ENCODE assay signal across 8 mouse cellular contexts in genomic region chr9:44335331-44336092, GRCm38 (mm10). TPM values are rescaled to one million over a fixed set of nuclear protein-coding genes. Genes with fewer than 3 reads are reported as not detected.
DNase-seq lines count a peak whose midpoint lies in the region; ATAC-seq and TF ChIP-seq lines count a peak whose summit lies in the region.

No protein-coding gene starts in this region.

- peaks cover 1% of the 10 kb centered on the region for H3K4me1 ChIP-seq in heart, adult 2 months (ENCODE audit: control insufficient read depth, insufficient read depth, low read length)
- peaks cover 11% of the 10 kb centered on the region for H3K4me1 ChIP-seq in midbrain, embryonic 11.5 days (ENCODE audit: control insufficient read depth, insufficient read depth, low read length)

- under 1% methylated on average over 49 of the region's 50 CpGs for WGBS in heart, adult 2 months
- WGBS in midbrain, embryonic 11.5 days: under 1% methylated on average over 46 of the region's 50 CpGs

- peak; percentile 28 for DNase-seq in CD4-positive, CD25-positive, alpha-beta regulatory T cell, adult 2 months (ENCODE audit: low read depth, low spot score)
- DNase-seq in urinary bladder, postnatal 14 days (ENCODE audit: low spot score): peak; percentile 17
- no peak for DNase-seq in urinary bladder, postnatal 10 days (ENCODE audit: low spot score)
- DNase-seq in heart, adult 2 months: peak in 1 of 2 experiments; percentile 34
- DNase-seq in kidney, postnatal 10 days: peak; percentile 62
- DNase-seq in midbrain, embryonic 11.5 days (ENCODE audit: low spot score, missing footprints): peak; percentile 96
- peak; percentile 59 for DNase-seq in thymus, postnatal 25 days

- H3K27ac ChIP-seq in heart, adult 2 months: peak overlapping the region; percentile 89
- H3K27ac ChIP-seq in midbrain, embryonic 11.5 days (ENCODE audit: low read depth, low read length): peak overlapping the region; percentile 95

- H3K9me3 ChIP-seq in midbrain, embryonic 11.5 days (ENCODE audit: control insufficient read depth, low read length): 0 out of 2 replicates have a peak, but pooled peaks cover 3% of the 10 kb centered on the region

- H3K79me2 ChIP-seq in heart, adult 2 months (replicated peaks; ENCODE audit: control insufficient read depth, insufficient read depth, low read length): peaks cover 2% of the 10 kb centered on the region; the same call in 1 of the 2 replicates

- intact Hi-C loops in heart, adult 2 months (cut with DNase I): loop anchor here (2.0 kb wide), 1 partner anchor 43 kb away; no protein-coding TSS in a partner anchor

- peak overlapping the region; percentile 77 for H3K4me2 ChIP-seq in midbrain, embryonic 11.5 days

- H3K36me3 ChIP-seq in heart, adult 2 months (ENCODE audit: control insufficient read depth, insufficient read depth, low read length): no peaks in the 10 kb centered on the region; the same call in 1 of the 2 replicates
- peaks cover 25% of the 10 kb centered on the region for H3K36me3 ChIP-seq in midbrain, embryonic 11.5 days (ENCODE audit: control insufficient read depth, insufficient read depth, low read length)

- TF ChIP-seq EP300 in heart, adult 2 months (IDR thresholded peaks at IDR 0.05; ENCODE audit: insufficient read depth, low read depth, low read length): no peak

- H3K9ac ChIP-seq in heart, adult 2 months (ENCODE audit: low read depth, low read length): peak overlapping the region; percentile 94
- H3K9ac ChIP-seq in midbrain, embryonic 11.5 days (ENCODE audit: low read length): peak overlapping the region; percentile 89

- no peak for TF ChIP-seq POLR2A in heart, adult 2 months (IDR thresholded peaks at IDR 0.05; ENCODE audit: insufficient read depth, low read depth, low read length)

- TF ChIP-seq CTCF in heart, adult 2 months (IDR thresholded peaks at IDR 0.05): no peak

- peak overlapping the region; percentile 66 for H3K4me3 ChIP-seq in heart, adult 2 months
- H3K4me3 ChIP-seq in midbrain, embryonic 11.5 days (ENCODE audit: low read depth, low read length): peak overlapping the region; percentile 65

- no peak for ATAC-seq in CD4-positive, CD25-positive, alpha-beta regulatory T cell, adult 4 months
- ATAC-seq in midbrain, embryonic 11.5 days (ENCODE audit: low FRiP score): no peak

- H3K27me3 ChIP-seq in heart, adult 2 months (ENCODE audit: control insufficient read depth, insufficient read depth, low read length): no peaks in the 10 kb centered on the region
- no peaks in the 10 kb centered on the region for H3K27me3 ChIP-seq in midbrain, embryonic 11.5 days (ENCODE audit: control insufficient read depth, insufficient read depth, low read length)

RNA-seq across cellular contexts. Expression of gene H2afx, which starts 1.0 kb away (rescaled TPM):
- polyA plus RNA-seq in CD4-positive, CD25-positive, alpha-beta regulatory T cell, adult 4 months (2017; shearing (Covaris generic)): 10 to 100 TPM; 11.3 to 14.7 TPM
- 10 to 100 TPM; 12.8 TPM for total RNA-seq in heart, adult 2 months (2021)
- polyA plus RNA-seq in heart, adult 2 months (2012; rRNA removed): 12.7 and 14.2 TPM in 2 replicates
- polyA plus RNA-seq in midbrain, embryonic 11.5 days (2014; fragmentation: Nextera tagmentation; extraction: Ambion mirVana): 355 and 377 TPM in 2 replicates

RNA-seq across cellular contexts. Expression of gene Hmbs, which starts 8.5 kb away (rescaled TPM):
- 10 to 100 TPM; 23.7 to 24.0 TPM for polyA plus RNA-seq in CD4-positive, CD25-positive, alpha-beta regulatory T cell, adult 4 months (2017; shearing (Covaris generic))
- 10 to 100 TPM; 39.8 to 49.3 TPM for total RNA-seq in heart, adult 2 months (2021)
- polyA plus RNA-seq in heart, adult 2 months (2012; rRNA removed): 37.8 and 51.3 TPM in 2 replicates
- 147 and 158 TPM in 2 replicates for polyA plus RNA-seq in midbrain, embryonic 11.5 days (2014; fragmentation: Nextera tagmentation; extraction: Ambion mirVana)

RNA-seq across cellular contexts. Expression of gene Dpagt1, which starts 9.7 kb away (rescaled TPM):
- 10 to 100 TPM; 15.7 to 16.0 TPM for polyA plus RNA-seq in CD4-positive, CD25-positive, alpha-beta regulatory T cell, adult 4 months (2017; shearing (Covaris generic))
- 10 to 100 TPM; 18.9 to 20.6 TPM for total RNA-seq in heart, adult 2 months (2021)
- polyA plus RNA-seq in heart, adult 2 months (2012; rRNA removed): 34.3 and 51.3 TPM in 2 replicates
- 41.8 and 48.9 TPM in 2 replicates for polyA plus RNA-seq in midbrain, embryonic 11.5 days (2014; fragmentation: Nextera tagmentation; extraction: Ambion mirVana)

RNA-seq across cellular contexts. Expression of gene C2cd2l, which starts 15.4 kb away (rescaled TPM):
- 1 to 10 TPM; 3.2 to 3.6 TPM for polyA plus RNA-seq in CD4-positive, CD25-positive, alpha-beta regulatory T cell, adult 4 months (2017; shearing (Covaris generic))
- 10 to 100 TPM; 14.4 to 15.7 TPM for total RNA-seq in heart, adult 2 months (2021)
- 20.4 and 29.9 TPM in 2 replicates for polyA plus RNA-seq in heart, adult 2 months (2012; rRNA removed)
- polyA plus RNA-seq in midbrain, embryonic 11.5 days (2014; fragmentation: Nextera tagmentation; extraction: Ambion mirVana): 9.8 and 10.4 TPM in 2 replicates

RNA-seq across cellular contexts. Expression of gene Vps11, which starts 26.0 kb away (rescaled TPM):
- 10 to 100 TPM; 55.6 to 86.7 TPM for polyA plus RNA-seq in CD4-positive, CD25-positive, alpha-beta regulatory T cell, adult 4 months (2017; shearing (Covaris generic))
- 10 to 100 TPM; 13.9 to 15.3 TPM for total RNA-seq in heart, adult 2 months (2021)
- polyA plus RNA-seq in heart, adult 2 months (2012; rRNA removed): 15.5 and 17.9 TPM in 2 replicates
- polyA plus RNA-seq in midbrain, embryonic 11.5 days (2014; fragmentation: Nextera tagmentation; extraction: Ambion mirVana): 32.0 and 32.4 TPM in 2 replicates

Comparison
In these comparisons a context has a peak if more than half of its experiments do, and no peak if none do; other contexts are left out.
1. RNA of gene H2afx, which starts 1.0 kb away (polyA plus RNA-seq): 355 to 377 TPM in midbrain, embryonic 11.5 days; 11.3 to 14.7 TPM in CD4-positive, CD25-positive, alpha-beta regulatory T cell, adult 4 months and 12.7 to 14.2 TPM in heart, adult 2 months; every median in the first group is over 10 times any median in the second.